ENCODE assay signal across 8 mouse cellular contexts in genomic region chr8:104395703-104396357, GRCm38 (mm10). TPM values are rescaled to one million over a fixed set of nuclear protein-coding genes. Genes with fewer than 3 reads are reported as not detected.
A peak's percentile ranks its signal among the peaks of the same experiment; 100 is the strongest.
DNase-seq lines count a peak whose midpoint lies in the region; ATAC-seq and TF ChIP-seq lines count a peak whose summit lies in the region.

TSS of gene Cmtm4 (minus strand) at chr8:104395807.

- ATAC-seq in forebrain, embryonic 13.5 days, result peak; percentile 86

- H3K4me3 ChIP-seq in bone marrow, adult 2 months (replicated peaks; ENCODE audit: control insufficient read depth, low read depth, low read length), result peak within 1 kb of the TSS; percentile 48
- H3K4me3 ChIP-seq in forebrain, embryonic 13.5 days, result peak within 1 kb of the TSS; percentile 83
- peak within 1 kb of the TSS; percentile 85 for H3K4me3 ChIP-seq in hindbrain, embryonic 10.5 days

- DNase-seq in layer of hippocampus, adult 18-20 months (ENCODE audit: low spot score in 2 of 2), result no peak
- DNase-seq in layer of hippocampus, adult 9-11 months, result no peak
- DNase-seq in hindbrain, embryonic 10.5 days (ENCODE audit: low spot score), result peak; percentile 72
- DNase-seq in layer of hippocampus, postnatal 36 days, result peak in 1 of 2 experiments; percentile 56
- DNase-seq in lung, postnatal 4 days, result peak; percentile 72 to 80
- peak; percentile 38 for DNase-seq in splenic B cell, adult 2 months (ENCODE audit: low read depth, low spot score)

- no peak within 1 kb of the TSS for H3K27ac ChIP-seq in bone marrow, adult 2 months (ENCODE audit: control insufficient read depth, insufficient read depth, low read depth, low read length, poor library complexity)
- H3K27ac ChIP-seq in forebrain, embryonic 13.5 days, result peak within 1 kb of the TSS; percentile 73
- H3K27ac ChIP-seq in hindbrain, embryonic 10.5 days, result peak within 1 kb of the TSS; percentile 93

- H3K9ac ChIP-seq in forebrain, embryonic 13.5 days, result peak within 1 kb of the TSS; percentile 90

- H3K9me3 ChIP-seq in forebrain, embryonic 13.5 days (replicated peaks), result peaks cover 5% of the 10 kb centered on the region; the same call in 1 of the 2 replicates
- H3K9me3 ChIP-seq in hindbrain, embryonic 10.5 days, result 0 out of 2 replicates have a peak, but pooled peaks cover 5% of the 10 kb centered on the region

- H3K4me1 ChIP-seq in bone marrow, adult 2 months (ENCODE audit: control insufficient read depth, insufficient read depth, low read length), result no peaks in the 10 kb centered on the region
- H3K4me1 ChIP-seq in forebrain, embryonic 13.5 days, result peaks cover 17% of the 10 kb centered on the region
- H3K4me1 ChIP-seq in hindbrain, embryonic 10.5 days (replicated peaks), result peaks cover 30% of the 10 kb centered on the region

- no peaks in the 10 kb centered on the region for H3K27me3 ChIP-seq in forebrain, embryonic 13.5 days
- no peaks in the 10 kb centered on the region for H3K27me3 ChIP-seq in hindbrain, embryonic 10.5 days (ENCODE audit: insufficient read depth, poor library complexity, severe bottlenecking)
- H3K27me3 ChIP-seq in splenic B cell, adult 2 months (ENCODE audit: control insufficient read depth, insufficient read depth, low read length, poor library complexity, severe bottlenecking), result no peaks in the 10 kb centered on the region

- TF ChIP-seq CTCF in bone marrow, adult 2 months (IDR thresholded peaks at IDR 0.05; ENCODE audit: control insufficient read depth, insufficient read depth, low read length), result no peak

- H3K4me2 ChIP-seq in forebrain, embryonic 13.5 days, result peak within 1 kb of the TSS; percentile 96

- WGBS in bone marrow, adult 2 months, result 4% methylated on average over 50 of the region's 54 CpGs
- 4% methylated on average over 24 of the region's 54 CpGs for WGBS in forebrain, embryonic 13.5 days
- 2% methylated on average over 50 of the region's 54 CpGs for WGBS in hindbrain, embryonic 10.5 days

- no peaks in the 10 kb centered on the region for H3K36me3 ChIP-seq in forebrain, embryonic 13.5 days (ENCODE audit: poor library complexity, severe bottlenecking)
- peaks cover 3% of the 10 kb centered on the region; the same call in 1 of the 2 replicates for H3K36me3 ChIP-seq in hindbrain, embryonic 10.5 days
- no peaks in the 10 kb centered on the region for H3K36me3 ChIP-seq in splenic B cell, adult 2 months (ENCODE audit: control insufficient read depth, insufficient read depth, low read length, poor library complexity, severe bottlenecking)

- TF ChIP-seq POLR2A in bone marrow, adult 2 months (IDR thresholded peaks at IDR 0.05; ENCODE audit: borderline replicate concordance, control insufficient read depth, low read depth, low read length), result no peak

RNA-seq across cellular contexts. Expression of gene Cmtm4, which starts in this region (rescaled TPM):
- 10 to 100 TPM; 63.3 to 73.1 TPM for total RNA-seq in layer of hippocampus, adult 18-20 months (2021)
- polyA plus RNA-seq in bone marrow, adult 2 months (2011; ENCODE audit: insufficient read depth, insufficient read length, low replicate concordance, missing spikeins), result 0.50 and 2.4 TPM in 2 replicates
- polyA plus RNA-seq in forebrain, embryonic 13.5 days (2015; fragmentation: Nextera tagmentation; extraction: Ambion mirVana), result 2.6 TPM in 2 replicates
- polyA plus RNA-seq in hindbrain, embryonic 10.5 days (2016; fragmentation: Nextera tagmentation; extraction: Ambion mirVana), result 1.9 TPM in 2 replicates
- 10 to 100 TPM; 59.5 to 62.7 TPM for total RNA-seq in layer of hippocampus, postnatal 36 days (2021)

Comparison
In these comparisons a context has a peak if more than half of its experiments do, and no peak if none do; other contexts are left out.
1. DNase-seq: peak in hindbrain, embryonic 10.5 days (single experiment), lung, postnatal 4 days (2 of 2) and splenic B cell, adult 2 months (single experiment); none in layer of hippocampus, adult 18-20 months (0 of 2) and layer of hippocampus, adult 9-11 months (single experiment).
2. Peak in every context shown above with its lines, with median percentiles within 50 percentile points of each other: H3K4me3 ChIP-seq.